Mouse (Mus musculus) urinary bladder, postnatal 36 days (tissue): ENCODE data around the gene Brd4.

Experiments used
- DNase-seq, 2 experiments: peaks; one replicate each; pipeline ENCODE4 v3.0.0; 2022; ENCODE audit warnings: low spot score in 2 of 2, mixed read lengths in 1 of 2

The Brd4 gene

GRCm38 (mm10) chr17:32284262-32285137 lies at the start of gene Brd4:
TSS of gene Brd4 (minus strand) at chr17:32284722.
- peak; percentile 89 to 91 for DNase-seq

DNA sequence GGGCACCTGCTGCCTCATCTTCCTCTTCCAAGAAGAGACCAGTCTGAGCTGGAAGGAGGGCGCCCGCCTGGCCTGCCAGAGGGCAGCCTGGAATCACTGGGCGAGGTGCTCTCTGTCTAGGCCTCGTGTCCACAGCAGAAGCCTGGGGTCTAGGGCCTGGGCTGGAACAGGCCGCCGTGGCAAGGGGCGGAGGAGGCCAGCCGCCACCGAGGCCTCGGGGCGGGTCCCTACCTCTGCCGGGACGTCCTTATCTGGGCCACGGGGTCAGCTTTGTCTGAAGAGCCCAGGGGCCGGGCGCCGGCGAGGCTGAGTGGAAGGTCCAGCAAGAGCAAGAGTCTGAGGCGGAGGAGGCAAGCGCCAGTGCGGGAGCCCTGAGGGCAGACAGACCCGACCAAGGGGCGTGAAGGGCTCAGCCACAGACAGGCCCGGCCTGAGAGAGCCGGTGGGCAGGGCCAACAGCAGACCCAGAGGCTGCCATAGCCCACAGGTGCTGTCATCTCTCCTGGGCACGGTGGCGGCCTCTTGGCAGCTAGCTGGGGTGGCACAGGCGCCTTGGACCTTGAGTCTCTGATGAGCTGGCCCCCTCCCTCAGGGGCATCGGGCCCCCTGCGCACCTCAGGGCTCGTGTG lies 49.3 kb upstream of the Brd4 start:
- no peak for DNase-seq

DNA sequence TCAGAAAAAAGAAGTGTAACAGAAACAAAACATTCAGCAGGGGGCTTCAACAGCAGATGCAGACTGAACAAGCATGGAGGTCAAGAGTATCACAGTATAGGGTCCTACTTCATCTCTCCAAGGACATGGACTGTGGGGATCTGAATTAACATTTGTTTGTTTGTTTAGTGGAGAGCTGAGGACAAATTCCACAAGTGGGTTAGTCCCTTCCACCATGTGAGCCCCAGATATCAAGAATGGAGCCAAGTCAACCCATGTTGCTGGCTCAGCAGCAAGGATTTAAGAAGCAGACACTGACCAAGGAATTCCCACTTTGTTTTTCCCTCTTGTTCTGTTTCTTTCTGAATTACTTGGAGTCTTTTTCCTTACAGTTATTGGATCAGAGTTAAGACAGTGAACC lies 43.0 kb upstream of the Brd4 start:
- DNase-seq = no peak

DNA sequence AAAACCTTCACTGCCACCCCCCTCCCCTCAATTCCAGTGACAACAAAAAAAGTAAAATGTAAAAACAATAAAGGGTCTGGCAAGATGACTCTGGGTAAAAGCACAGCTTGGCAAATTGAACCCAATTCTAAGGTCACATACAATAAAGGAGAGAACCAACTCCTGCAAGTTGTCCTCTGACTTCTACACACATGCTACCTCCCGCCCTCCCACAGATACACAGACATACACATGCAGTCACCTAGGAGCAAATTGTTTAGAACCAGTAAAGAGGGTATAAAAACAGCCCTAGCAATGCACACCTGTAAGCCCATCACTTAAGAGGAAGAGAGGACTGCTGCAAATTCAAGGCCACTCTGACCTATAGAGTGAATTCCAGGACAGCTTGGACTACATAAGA lies 38.3 kb upstream of the Brd4 start:
- DNase-seq = no peak

GRCm38 (mm10) chr17:32321836-32322235 lies 37.3 kb upstream of the Brd4 start:
- DNase-seq = no peak

GRCm38 (mm10) chr17:32321390-32321734 lies 36.8 kb upstream of the Brd4 start:
- DNase-seq = no peak

GRCm38 (mm10) chr17:32320597-32321389 lies 36.3 kb upstream of the Brd4 start, which contains the start of gene Akap8:
TSS of gene Akap8 (minus strand) at chr17:32321238.
- peak; percentile 96 to 98 for DNase-seq

GRCm38 (mm10) chr17:32319950-32320349 lies 35.4 kb upstream of the Brd4 start:
- DNase-seq = no peak

GRCm38 (mm10) chr17:32317708-32318107 lies 33.2 kb upstream of the Brd4 start:
- DNase-seq = no peak

GRCm38 (mm10) chr17:32317032-32317431 lies 32.5 kb upstream of the Brd4 start:
- no peak for DNase-seq

DNA sequence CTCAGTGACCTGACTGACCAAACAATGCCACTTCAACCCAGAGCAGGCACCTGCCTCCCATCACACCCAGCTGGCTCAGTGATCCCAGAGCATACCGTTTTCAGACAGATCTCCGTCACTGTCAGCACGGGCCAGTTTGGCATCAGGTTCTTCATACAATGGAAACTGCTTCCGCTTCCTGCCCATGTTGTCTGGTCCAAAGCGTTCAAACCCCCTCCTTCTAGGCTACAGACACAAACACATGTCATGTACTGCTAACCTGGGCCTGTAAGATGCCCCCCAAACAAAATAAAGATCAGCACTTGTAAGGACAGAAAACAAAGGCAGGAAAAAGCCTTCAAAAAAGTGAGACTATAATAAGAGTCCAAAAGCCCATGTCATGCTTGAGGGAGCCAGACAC lies 31.0 kb upstream of the Brd4 start:
- DNase-seq = no peak

DNA sequence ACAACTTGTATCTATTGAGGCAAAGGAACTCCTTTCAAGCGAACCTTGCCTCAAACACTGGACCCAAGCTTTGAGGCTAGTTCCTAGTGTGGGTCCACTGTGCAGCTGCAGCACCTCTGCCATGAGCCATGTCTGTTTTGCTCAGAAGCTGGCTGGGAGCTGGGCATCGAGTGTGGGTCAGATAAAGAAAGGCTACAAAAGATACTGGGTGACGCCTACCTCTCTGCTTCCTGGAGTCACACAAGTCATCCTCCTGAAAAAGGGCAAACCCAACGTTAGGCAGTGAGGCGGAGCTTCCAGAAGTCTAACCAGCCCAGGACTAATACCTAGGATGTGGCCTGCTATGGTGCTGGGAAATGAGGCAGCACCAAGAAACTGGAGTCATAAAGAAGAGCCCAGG lies 29.4 kb upstream of the Brd4 start:
- no peak for DNase-seq

DNA sequence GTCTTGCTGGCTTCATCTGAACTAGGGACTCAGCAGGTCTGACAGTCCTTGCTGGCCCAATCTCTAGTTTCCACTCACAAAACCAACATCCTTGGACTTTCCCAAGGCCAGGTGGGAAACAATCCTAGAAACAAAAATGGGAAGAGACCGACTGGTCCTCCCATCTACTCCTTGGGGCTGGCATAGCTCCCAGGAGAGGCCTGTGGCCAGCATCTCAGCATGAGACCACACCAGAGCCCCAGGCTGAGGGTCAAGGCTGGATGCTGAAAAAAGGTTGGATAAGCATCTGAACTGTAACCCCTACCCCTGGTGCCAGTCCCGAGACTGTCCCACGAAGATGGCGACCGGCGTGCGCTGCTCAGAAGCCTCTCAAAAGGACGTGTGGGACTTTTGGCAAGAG lies 28.3 kb upstream of the Brd4 start:
- DNase-seq = no peak

- DNase-seq = no peak
Observed at GRCm38 (mm10) chr17:32307963-32308362, 23.4 kb upstream of the Brd4 start.

DNA sequence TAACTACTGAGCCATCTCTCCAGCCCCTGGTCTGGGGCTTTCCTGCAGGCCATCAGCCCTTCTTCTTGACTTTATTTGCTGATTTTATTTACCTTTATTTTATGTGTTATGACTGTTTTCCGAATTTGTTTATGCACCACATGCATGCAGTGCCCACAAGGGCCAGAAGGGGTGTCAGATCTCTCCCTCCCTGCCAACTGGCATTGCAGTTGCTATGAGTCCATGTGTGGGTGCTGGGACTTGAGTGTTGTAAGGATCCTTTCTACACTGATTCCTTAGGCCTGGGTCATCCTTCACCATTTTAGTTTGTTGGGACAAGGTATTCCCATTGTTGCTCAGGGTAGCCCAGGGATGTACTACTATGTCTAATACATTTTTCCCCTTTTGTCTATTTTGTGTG lies 13.6 kb upstream of the Brd4 start:
- DNase-seq = no peak

DNA sequence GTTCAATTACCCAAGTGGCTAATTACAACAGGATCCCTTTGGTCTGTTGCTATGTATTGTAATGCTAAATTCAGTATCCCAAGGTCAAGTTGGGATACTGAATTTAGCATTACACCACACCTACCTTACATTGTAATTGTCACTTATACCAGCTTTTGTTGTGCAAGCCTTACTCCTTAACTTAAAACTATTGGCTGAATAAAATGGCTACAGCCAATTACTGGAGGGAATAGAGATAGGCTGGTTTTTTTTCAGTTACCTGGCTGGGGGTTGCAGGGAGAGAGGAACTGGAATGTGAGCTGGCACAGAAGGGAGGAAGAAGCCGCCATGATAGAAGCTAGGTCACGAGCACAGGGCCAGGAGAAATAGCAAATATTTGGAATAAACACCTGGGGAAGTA lies 11.4 kb upstream of the Brd4 start:
- DNase-seq = no peak

- DNase-seq = no peak
Observed at GRCm38 (mm10) chr17:32295160-32295559, 10.6 kb upstream of the Brd4 start.

DNA sequence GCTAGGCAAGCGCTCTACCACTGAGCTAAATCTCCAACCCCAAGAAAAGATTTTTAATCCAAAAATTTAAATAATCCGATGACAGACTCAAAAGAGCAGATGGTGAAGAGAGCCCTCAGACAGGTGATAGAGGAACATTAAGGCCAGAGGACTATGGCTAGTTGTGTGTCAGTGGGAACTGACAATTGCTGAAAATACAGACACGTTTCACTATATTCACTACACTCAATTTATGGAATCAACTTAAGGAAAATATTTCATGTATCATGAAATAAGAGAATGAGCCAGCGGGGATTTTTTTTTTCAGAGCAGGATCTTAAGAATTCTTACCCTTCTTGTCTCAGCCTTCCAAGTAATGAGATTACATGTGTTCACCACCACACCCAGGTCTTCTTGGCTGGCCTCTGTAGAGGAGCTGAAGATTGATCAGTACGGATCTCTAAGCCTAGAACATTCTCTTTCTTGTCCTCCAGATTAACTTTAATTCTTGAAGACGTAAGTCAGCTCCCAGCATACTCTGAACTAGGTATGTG lies 682 bp upstream of the Brd4 start:
- DNase-seq = no peak

DNA sequence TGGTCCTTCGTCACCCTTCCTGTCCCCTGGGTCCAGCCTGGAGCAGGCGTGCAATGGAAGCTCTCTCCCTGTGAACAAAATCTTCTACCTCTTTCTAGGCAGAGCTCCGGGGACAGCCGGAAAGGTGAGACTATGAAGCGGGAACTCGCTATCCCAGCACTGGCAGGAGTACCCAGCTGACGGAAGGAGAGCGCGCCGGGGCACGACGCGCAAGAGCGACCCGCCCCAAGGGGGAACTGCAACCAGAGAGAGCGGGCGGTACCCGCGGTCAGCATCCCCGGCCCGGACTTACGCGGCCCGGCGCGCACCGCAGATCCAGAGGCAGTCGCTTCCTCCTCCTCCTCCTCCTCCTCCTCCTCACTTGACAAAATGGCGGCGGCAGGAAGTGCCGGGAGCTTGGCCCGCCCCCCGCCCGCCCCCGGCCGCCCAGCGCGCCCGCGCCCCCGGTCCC lies 726 bp downstream of the Brd4 start:
- DNase-seq = peak; percentile 47 to 51

GRCm38 (mm10) chr17:32283341-32283740 lies 1.2 kb downstream of the Brd4 start:
- peak; percentile 16 to 22 for DNase-seq

GRCm38 (mm10) chr17:32281611-32282310 lies 2.8 kb downstream of the Brd4 start:
- DNase-seq = no peak

GRCm38 (mm10) chr17:32281126-32281525 lies 3.4 kb downstream of the Brd4 start:
- DNase-seq = no peak
